Mouse (Mus musculus) neural tube, embryonic 11.5 days (tissue): ENCODE measurements around the gene Hoxc6. TPM values are rescaled to one million over a fixed set of nuclear protein-coding genes. Genes with fewer than 3 reads are reported as not detected.

Source experiments
- ATAC-seq: fragments of 200-750 bp; cut with Nextera tagmentation; 2 replicates; pipeline ENCODE4 v1.8.0; 2017; ENCODE audit warnings: moderate number of reproducible peaks, mild to moderate bottlenecking, moderate TSS enrichment, moderate library complexity; ENCODE audit not compliant: insufficient read depth, low FRiP score, low TSS enrichment
- DNase-seq: peaks from one replicate; pipeline ENCODE4 v3.0.0-alpha.2; 2015; ENCODE audit warnings: low spot score
- H3K27ac ChIP-seq: fragments of 300-500 bp; sonication (generic); 2 replicates; pipeline ENCODE4 v1.5.1; 2014; ENCODE audit warnings: low read depth, mild to moderate bottlenecking, low read length
- H3K27me3 ChIP-seq: fragments of 300-500 bp; sonication (generic); 2 replicates; pipeline ENCODE4 v1.6.1; 2014; ENCODE audit warnings: mild to moderate bottlenecking, low read length, mixed read lengths; ENCODE audit not compliant: control insufficient read depth, insufficient read depth
- H3K36me3 ChIP-seq: fragments of 300-500 bp; sonication (generic); 2 replicates; pipeline ENCODE4 v1.6.1; 2014; ENCODE audit warnings: mild to moderate bottlenecking, low read length, moderate library complexity, mixed read lengths; ENCODE audit not compliant: control insufficient read depth, insufficient read depth
- H3K4me1 ChIP-seq: fragments of 300-500 bp; sonication (generic); 2 replicates; pipeline ENCODE4 v1.6.1; 2014; ENCODE audit warnings: low read length, mixed read lengths; ENCODE audit not compliant: control insufficient read depth, insufficient read depth
- H3K4me2 ChIP-seq: fragments of 300-500 bp; sonication (generic); 2 replicates; pipeline ENCODE4 v1.6.1; 2014; ENCODE audit warnings: low read depth, mild to moderate bottlenecking, moderate library complexity
- H3K4me3 ChIP-seq: fragments of 300-500 bp; sonication (generic); 2 replicates; pipeline ENCODE4 v1.5.1; 2014; ENCODE audit warnings: low read depth, low read length
- H3K9ac ChIP-seq: fragments of 300-500 bp; sonication (generic); 2 replicates; pipeline ENCODE4 v1.6.1; 2014; ENCODE audit warnings: mild to moderate bottlenecking, low read length
- H3K9me3 ChIP-seq: fragments of 300-500 bp; sonication (generic); 2 replicates; pipeline ENCODE4 v1.6.1; 2016; ENCODE audit warnings: low read length; ENCODE audit not compliant: control insufficient read depth
- WGBS: fragments of 180-500 bp; shearing (Covaris S2); extraction: QIAGEN DNeasy Blood & Tissue Kit; methylation state at CpG from one replicate; pipeline ENCODE4 v1.1.7; 2014; 5-methylcytosine and 5-hydroxymethylcytosine counted together
- polyA plus RNA-seq: library from polyadenylated mRNA; unstranded; fragments of >200 nt; fragmentation: Nextera tagmentation; extraction: Ambion mirVana; gene quantifications from 2 replicates; pipeline ENCODE4 v1.2.1, GENCODE M21; 2014

Gene Hoxc6
- polyA plus RNA-seq, 1 experiment from 2014 or later: 95.9 TPM

DNA sequence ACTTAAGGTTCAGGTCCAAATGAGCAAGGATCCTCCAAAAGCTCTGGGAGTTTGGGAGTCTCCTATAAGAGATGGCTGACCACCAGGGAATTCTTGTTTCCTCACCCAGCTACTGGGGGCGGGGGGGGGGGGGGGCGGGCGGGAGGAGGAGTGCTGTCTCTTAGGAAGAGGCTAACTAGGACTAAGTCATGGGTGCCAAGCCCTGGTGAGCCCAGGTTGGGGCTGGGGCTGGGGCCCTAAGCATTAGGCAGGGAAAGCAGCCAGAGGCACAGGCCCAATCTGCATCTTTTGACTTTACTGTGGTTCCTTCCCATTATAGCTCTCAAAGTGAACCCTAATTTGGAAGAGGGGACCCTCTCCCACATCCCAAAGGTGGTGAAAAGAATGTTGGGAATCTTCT is 34.1 kb downstream of the Hoxc6 start:
- H3K27ac ChIP-seq: peak overlapping the region; percentile 99
- ATAC-seq: no peak
- 0% methylated on average over 2 of the region's 3 CpGs for WGBS
- no peaks in the 10 kb centered on the region for H3K27me3 ChIP-seq
- peak overlapping the region; percentile 64 for H3K9ac ChIP-seq
- peak overlapping the region; percentile 99 for H3K4me2 ChIP-seq
- no peaks in the 10 kb centered on the region for H3K9me3 ChIP-seq
- peak; percentile 56 for DNase-seq
- peak overlapping the region; percentile 15 for H3K4me3 ChIP-seq
- peaks cover 53% of the 10 kb centered on the region for H3K4me1 ChIP-seq
- H3K36me3 ChIP-seq: no peaks in the 10 kb centered on the region

DNA sequence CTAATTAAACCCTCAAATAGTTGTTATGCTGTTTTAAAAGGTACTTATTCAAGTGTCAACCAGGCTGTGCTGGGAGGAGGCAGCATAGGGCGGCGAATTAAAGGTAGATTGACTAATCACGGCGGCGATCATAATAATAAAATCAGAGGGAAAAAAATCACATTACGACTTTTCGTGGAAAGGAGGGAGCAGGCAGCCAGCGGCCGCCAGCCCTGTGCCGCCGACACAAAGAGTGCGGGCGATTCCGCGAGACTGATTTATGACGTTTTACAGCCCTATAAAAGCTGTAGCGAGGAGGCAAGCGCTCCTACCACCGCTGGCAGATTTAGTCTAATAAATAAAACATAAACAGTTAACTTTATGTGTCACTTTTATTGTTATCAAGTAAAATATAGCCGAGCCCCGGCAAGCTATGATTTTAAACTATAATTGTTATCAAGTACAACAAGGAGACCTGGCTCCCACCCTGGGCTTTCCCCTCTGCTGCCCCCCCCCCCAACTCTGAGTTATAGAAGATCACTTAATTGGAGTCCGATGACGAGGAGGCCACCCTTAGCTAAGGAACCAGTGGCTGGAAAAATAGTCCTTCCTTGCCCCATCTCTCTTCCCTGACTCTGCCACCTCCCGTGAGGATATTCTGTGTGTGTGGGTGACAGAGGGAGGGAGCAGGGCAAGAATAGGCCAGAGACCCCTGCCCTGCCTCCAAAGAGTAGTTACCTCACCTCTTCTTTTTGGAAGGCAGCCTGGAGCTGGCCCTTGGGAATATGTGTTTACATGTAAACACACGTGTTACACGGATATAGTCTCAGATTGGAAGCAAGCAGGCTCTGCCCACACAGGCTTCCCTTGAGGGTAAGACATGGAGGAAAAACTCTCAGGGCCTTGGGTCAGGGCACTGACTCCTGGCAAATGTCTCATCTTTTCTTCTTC is 34.9 kb downstream of the Hoxc6 start:
- Histone ChIP-seq H3K4me3 (peak overlapping the region; percentile 15), H3K27ac (peak overlapping the region; percentile 99), H3K36me3 (no peaks in the 10 kb centered on the region), H3K4me1 (peaks cover 55% of the 10 kb centered on the region), H3K27me3 (no peaks in the 10 kb centered on the region), H3K4me2 (peak overlapping the region; percentile 99), H3K9ac (peak overlapping the region; percentile 64), H3K9me3 (no peaks in the 10 kb centered on the region)
- DNase-seq (peak; percentile 78), ATAC-seq (peak; percentile 45; the same call in 1 of the 2 replicates)
- under 1% methylated on average over 26 of the region's 26 CpGs for WGBS

DNA sequence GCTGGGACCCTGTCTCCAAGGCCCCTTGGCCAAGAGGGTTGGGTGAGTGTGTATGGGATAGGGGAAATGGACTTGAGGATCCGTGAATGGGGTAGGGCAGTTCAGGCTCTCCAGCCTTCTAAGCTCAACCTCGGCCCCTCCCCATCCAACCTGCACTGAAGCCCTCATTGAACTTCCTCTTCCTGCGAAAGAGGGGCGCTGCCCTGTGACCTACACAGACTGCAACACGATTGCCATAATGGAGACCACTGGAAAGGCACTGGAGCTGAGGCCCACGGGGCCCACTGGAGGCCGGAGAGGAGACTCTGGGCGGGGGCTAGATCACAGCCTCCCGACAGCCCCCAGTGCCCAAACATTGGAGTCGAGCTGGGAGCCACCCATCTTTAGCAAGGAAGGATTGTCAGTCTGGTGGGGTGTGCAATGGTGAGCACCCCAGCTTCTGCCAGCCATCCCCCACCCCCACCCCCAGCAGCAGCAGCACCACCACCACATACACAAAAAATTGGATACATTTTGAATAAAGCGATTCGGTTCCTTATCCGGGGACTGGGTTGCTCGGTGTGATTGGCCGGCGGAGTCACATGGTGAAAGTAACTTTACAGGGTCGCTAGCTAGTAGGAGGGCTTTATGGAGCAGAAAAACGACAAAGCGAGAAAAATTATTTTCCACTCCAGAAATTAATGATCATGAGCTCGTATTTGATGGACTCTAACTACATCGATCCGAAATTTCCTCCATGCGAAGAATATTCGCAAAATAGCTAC is 36.2 kb downstream of the Hoxc6 start:
- Histone ChIP-seq H3K9ac (peak overlapping the region; percentile 95), H3K27me3 (no peaks in the 10 kb centered on the region), H3K36me3 (no peaks in the 10 kb centered on the region), H3K4me1 (peaks cover 59% of the 10 kb centered on the region), H3K9me3 (no peaks in the 10 kb centered on the region), H3K4me3 (peak overlapping the region; percentile 64), H3K27ac (peak overlapping the region; percentile 99), H3K4me2 (peak overlapping the region; percentile 99)
- peak; percentile 67 for DNase-seq
- WGBS: 1% methylated on average over 24 of the region's 24 CpGs
- no peak for ATAC-seq

GRCm38 (mm10) chr15:103034807-103035547 is 36.9 kb downstream of the Hoxc6 start:
- Histone ChIP-seq H3K9me3 (no peaks in the 10 kb centered on the region), H3K4me3 (peak overlapping the region; percentile 64), H3K27ac (peak overlapping the region; percentile 99), H3K4me1 (peaks cover 61% of the 10 kb centered on the region), H3K36me3 (no peaks in the 10 kb centered on the region), H3K9ac (peak overlapping the region; percentile 95), H3K27me3 (no peaks in the 10 kb centered on the region), H3K4me2 (peak overlapping the region; percentile 99)
- peak; percentile 82 for ATAC-seq
- DNase-seq: peak; percentile 75
- under 1% methylated on average over 33 of the region's 34 CpGs for WGBS

GRCm38 (mm10) chr15:103035548-103035881 is 37.5 kb downstream of the Hoxc6 start:
- Histone ChIP-seq H3K9ac (peak overlapping the region; percentile 95), H3K36me3 (no peaks in the 10 kb centered on the region), H3K27me3 (no peaks in the 10 kb centered on the region), H3K4me2 (peak overlapping the region; percentile 99), H3K4me3 (peak overlapping the region; percentile 64), H3K9me3 (no peaks in the 10 kb centered on the region), H3K27ac (peak overlapping the region; percentile 99), H3K4me1 (peaks cover 58% of the 10 kb centered on the region)
- peak; percentile 13 for ATAC-seq
- DNase-seq: peak; percentile 71
- WGBS: under 1% methylated on average over 14 of the region's 14 CpGs

- peak overlapping the region; percentile 95 for H3K9ac ChIP-seq
- 16% methylated on average over 1 of the region's 1 CpGs for WGBS
Observed at GRCm38 (mm10) chr15:103037579-103037978, 39.5 kb downstream of the Hoxc6 start.

GRCm38 (mm10) chr15:103038701-103039480 is 40.8 kb downstream of the Hoxc6 start:
- Histone ChIP-seq H3K27me3 (no peaks in the 10 kb centered on the region), H3K4me3 (peak overlapping the region; percentile 64), H3K36me3 (no peaks in the 10 kb centered on the region), H3K9me3 (no peaks in the 10 kb centered on the region), H3K9ac (peak overlapping the region; percentile 95), H3K27ac (peak overlapping the region; percentile 99), H3K4me2 (peak overlapping the region; percentile 99), H3K4me1 (peaks cover 67% of the 10 kb centered on the region)
- ATAC-seq (peak; percentile 40), DNase-seq (peak; percentile 82)
- 3% methylated on average over 10 of the region's 10 CpGs for WGBS

More at GRCm38 (mm10) chr15:103037579-103037978, 39.5 kb downstream of the Hoxc6 start:
- Histone ChIP-seq H3K36me3 (no peaks in the 10 kb centered on the region), H3K27ac (peak overlapping the region; percentile 99), H3K9me3 (no peaks in the 10 kb centered on the region), H3K27me3 (no peaks in the 10 kb centered on the region), H3K4me3 (peak overlapping the region; percentile 64), H3K4me1 (peaks cover 64% of the 10 kb centered on the region), H3K4me2 (peak overlapping the region; percentile 99)
- DNase-seq (no peak), ATAC-seq (no peak)

GRCm38 (mm10) chr15:103039609-103040008 is 41.6 kb downstream of the Hoxc6 start:
- peak overlapping the region; percentile 64 for H3K4me3 ChIP-seq
- no peak for ATAC-seq
- 2% methylated on average over 3 of the region's 3 CpGs for WGBS
- H3K27me3 ChIP-seq: no peaks in the 10 kb centered on the region
- peak overlapping the region; percentile 99 for H3K27ac ChIP-seq
- peak; percentile 42 for DNase-seq
- H3K36me3 ChIP-seq: no peaks in the 10 kb centered on the region
- H3K9me3 ChIP-seq: no peaks in the 10 kb centered on the region
- H3K9ac ChIP-seq: peak overlapping the region; percentile 95
- H3K4me2 ChIP-seq: peak overlapping the region; percentile 99
- peaks cover 64% of the 10 kb centered on the region for H3K4me1 ChIP-seq
